Mouse (Mus musculus) thymus, adult 2 months (tissue): ENCODE results near the gene Smndc1.

ENCODE experiments used
- CTCF ChIP-seq: fragments of 200-500 bp; IDR thresholded peaks from 2 replicates; pipeline ENCODE4 v1.5.1; 2012; ENCODE audit warnings: mild to moderate bottlenecking, control low read depth, low read length, moderate library complexity, borderline replicate concordance; ENCODE audit not compliant: control insufficient read depth, poor library complexity, insufficient read depth; ENCODE audit errors: extremely low read depth
- POLR2A ChIP-seq: fragments of 200-500 bp; IDR thresholded peaks from 2 replicates; pipeline ENCODE4 v1.6.1; 2012; ENCODE audit warnings: mild to moderate bottlenecking, low read length, control low read depth, moderate library complexity; ENCODE audit not compliant: control insufficient read depth, poor library complexity, insufficient read depth; ENCODE audit errors: extremely low read depth

- TF ChIP-seq CTCF: no peak
- no peak for TF ChIP-seq POLR2A
Measured at GRCm38 (mm10) chr19:53404219-53404836, 13.9 kb upstream of the Smndc1 start.
